In the genomic region with DNA sequence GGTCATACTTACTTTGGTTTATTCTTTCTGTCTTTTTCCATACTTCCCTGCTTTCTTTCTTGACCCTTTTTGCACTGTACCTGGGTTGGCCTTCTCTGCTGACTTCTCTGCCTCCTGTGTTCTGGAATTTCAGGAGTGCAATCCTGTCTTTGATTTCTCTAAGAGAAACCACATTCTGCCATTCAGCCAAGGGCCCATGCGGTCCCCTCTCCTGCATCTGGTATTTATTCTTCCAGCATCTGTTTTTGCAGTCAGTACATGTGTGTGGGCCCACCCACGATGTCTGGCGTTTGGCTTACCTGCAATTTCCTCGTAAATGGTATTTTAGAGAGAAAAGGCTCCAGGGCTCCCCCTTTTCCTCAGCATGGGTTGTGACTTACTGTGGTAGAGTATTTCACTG, we compare ENCODE assay signal across 20 mouse cellular contexts. TPM values are rescaled to one million over a fixed set of nuclear protein-coding genes. Genes with fewer than 3 reads are reported as not detected.
DNase-seq lines count a peak whose midpoint lies in the region; ATAC-seq lines count a peak whose summit lies in the region.
"Had no signal": no experiment of that assay in that cellular context is flagged by ENCODE, and none has a peak within 500 bp of the region (broad histone marks: within the 10 kb centered on the region; RNA-seq: fewer than 3 reads in every experiment).

No protein-coding gene starts in this region.

- peaks cover 27% of the 10 kb centered on the region for H3K27me3 ChIP-seq in embryonic facial prominence, embryonic 10.5 days (replicated peaks; ENCODE audit: low read depth, poor library complexity, severe bottlenecking)
- peaks cover 7% of the 10 kb centered on the region; the same call in 1 of the 2 replicates for H3K27me3 ChIP-seq in limb, embryonic 10.5 days (ENCODE audit: low read depth, poor library complexity, severe bottlenecking)
- H3K27me3 ChIP-seq in neural tube, embryonic 13.5 days, result no peaks in the 10 kb centered on the region
- H3K27me3 ChIP-seq: hindbrain, embryonic 15.5 days had no signal

- DNase-seq in layer of hippocampus, adult 9-11 months, result peak; percentile 24
- no peak for DNase-seq in layer of hippocampus, postnatal 10 days (ENCODE audit: low spot score in 2 of 2)
- DNase-seq in embryonic facial prominence, embryonic 10.5 days (ENCODE audit: low spot score), result peak; percentile 72
- peak; percentile 83 for DNase-seq in limb, embryonic 10.5 days (ENCODE audit: low spot score)
- no peak for DNase-seq in frontal cortex, adult 2 months (ENCODE audit: extremely low spot score in 1 of 2, low spot score in 1 of 2)
- DNase-seq: kidney, adult 18-20 months; kidney, postnatal 36 days; thymus, postnatal 36 days had no signal

- H3K9me3 ChIP-seq in embryonic facial prominence, embryonic 10.5 days, result no peaks in the 10 kb centered on the region
- H3K9me3 ChIP-seq in limb, embryonic 10.5 days (replicated peaks), result no peaks in the 10 kb centered on the region
- H3K9me3 ChIP-seq in neural tube, embryonic 13.5 days, result no peaks in the 10 kb centered on the region
- H3K9me3 ChIP-seq: hindbrain, embryonic 15.5 days; lung, embryonic 15.5 days had no signal

- no peak overlapping the region for H3K9ac ChIP-seq in neural tube, embryonic 13.5 days
- H3K9ac ChIP-seq: hindbrain, embryonic 15.5 days; lung, embryonic 15.5 days had no signal

- H3K4me2 ChIP-seq in neural tube, embryonic 13.5 days, result no peak overlapping the region

- no peaks in the 10 kb centered on the region for H3K36me3 ChIP-seq in embryonic facial prominence, embryonic 10.5 days (replicated peaks)
- no peaks in the 10 kb centered on the region for H3K36me3 ChIP-seq in limb, embryonic 10.5 days
- H3K36me3 ChIP-seq in neural tube, embryonic 13.5 days, result no peaks in the 10 kb centered on the region
- H3K36me3 ChIP-seq: hindbrain, embryonic 15.5 days; lung, embryonic 15.5 days had no signal

- H3K4me3 ChIP-seq in embryonic facial prominence, embryonic 10.5 days, result no peak overlapping the region
- H3K4me3 ChIP-seq in limb, embryonic 10.5 days, result 0 out of 2 replicates have a peak overlapping the region, but pooled peaks have one; percentile 44
- H3K4me3 ChIP-seq in neural tube, embryonic 13.5 days, result no peak overlapping the region
- H3K4me3 ChIP-seq: lung, embryonic 15.5 days had no signal

- H3K4me1 ChIP-seq in embryonic facial prominence, embryonic 10.5 days, result peaks cover 22% of the 10 kb centered on the region
- H3K4me1 ChIP-seq in limb, embryonic 10.5 days, result peaks cover 22% of the 10 kb centered on the region
- H3K4me1 ChIP-seq in neural tube, embryonic 13.5 days (replicated peaks), result peaks cover 38% of the 10 kb centered on the region
- H3K4me1 ChIP-seq: lung, embryonic 15.5 days had no signal

- 43% methylated on average over 4 of the region's 4 CpGs for WGBS in embryonic facial prominence, embryonic 10.5 days
- WGBS in limb, embryonic 10.5 days, result 21% methylated on average over 4 of the region's 4 CpGs
- 18% methylated on average over 4 of the region's 4 CpGs for WGBS in neural tube, embryonic 13.5 days

- no peak overlapping the region for H3K27ac ChIP-seq in embryonic facial prominence, embryonic 10.5 days (replicated peaks)
- H3K27ac ChIP-seq in limb, embryonic 10.5 days, result peak overlapping the region; percentile 65
- H3K27ac ChIP-seq in neural tube, embryonic 13.5 days (replicated peaks), result peak overlapping the region; percentile 18; the same call in 1 of the 2 replicates
- H3K27ac ChIP-seq: hindbrain, embryonic 15.5 days; lung, embryonic 15.5 days had no signal

- no peak for ATAC-seq in neural tube, embryonic 13.5 days (ENCODE audit: low read depth)
- ATAC-seq in megakaryocyte-erythroid progenitor cell, adult 5-6 weeks (replicated peaks; ENCODE audit: low FRiP score, low TSS enrichment, poor library complexity, severe bottlenecking), result no peak

RNA-seq across cellular contexts. Expression of a gene that starts 14.6 kb away (rescaled TPM):
- total RNA-seq in layer of hippocampus, postnatal 10 days (2021), result 1 to 10 TPM; 8.3 to 8.9 TPM
- 9.4 and 9.9 TPM in 2 replicates for polyA plus RNA-seq in embryonic facial prominence, embryonic 10.5 days (2016; fragmentation: Nextera tagmentation; extraction: Ambion mirVana)
- 8.6 and 12.0 TPM in 2 replicates for polyA plus RNA-seq in limb, embryonic 10.5 days (2016; fragmentation: Nextera tagmentation; extraction: Ambion mirVana)
- polyA plus RNA-seq in neural tube, embryonic 13.5 days (2015; fragmentation: Nextera tagmentation; extraction: Ambion mirVana), result 14.8 and 20.1 TPM in 2 replicates
- 2.7 and 8.0 TPM in 2 replicates for total RNA-seq in megakaryocyte-erythroid progenitor cell, adult 5-6 weeks (2014; fragmentation: Nextera tagmentation)
- total RNA-seq in megakaryocyte-erythroid progenitor cell, adult 5-6 weeks (2017), result 0.76 and 1.6 TPM in 2 replicates
- polyA plus RNA-seq in frontal cortex, adult 2 months (2012; rRNA removed), result 14.7 and 15.8 TPM in 2 replicates

RNA-seq across cellular contexts. Expression of a gene that starts 15.8 kb away (rescaled TPM):
- total RNA-seq in layer of hippocampus, postnatal 10 days (2021), result under 1 TPM in 1 of 2 experiments, not detected in 1; 0.25 TPM
- polyA plus RNA-seq in embryonic facial prominence, embryonic 10.5 days (2016; fragmentation: Nextera tagmentation; extraction: Ambion mirVana), result 0.25 TPM in 1 of 2 replicates, not detected in the other
- polyA plus RNA-seq in limb, embryonic 10.5 days (2016; fragmentation: Nextera tagmentation; extraction: Ambion mirVana), result 0.21 and 0.58 TPM in 2 replicates
- 0.15 and 0.52 TPM in 2 replicates for polyA plus RNA-seq in neural tube, embryonic 13.5 days (2015; fragmentation: Nextera tagmentation; extraction: Ambion mirVana)
- not detected in 2 replicates for total RNA-seq in megakaryocyte-erythroid progenitor cell, adult 5-6 weeks (2014; fragmentation: Nextera tagmentation)
- total RNA-seq in megakaryocyte-erythroid progenitor cell, adult 5-6 weeks (2017), result not detected in 2 replicates
- polyA plus RNA-seq in frontal cortex, adult 2 months (2012; rRNA removed), result 0.06 and 0.13 TPM in 2 replicates
- total RNA-seq: common myeloid progenitor, adult 5-6 weeks; ES-E14; granulocyte monocyte progenitor cell, adult 5-6 weeks; liver, adult 2 months; megakaryocyte progenitor cell, adult 5-6 weeks; monocyte, adult 5-6 weeks had no signal
- polyA plus RNA-seq: heart, embryonic 14.5 days; liver, adult 2 months; lung, embryonic 15.5 days; testis, adult 2 months had no signal

RNA-seq across cellular contexts. Expression of a gene that starts 27.8 kb away (rescaled TPM):
- not detected for total RNA-seq in layer of hippocampus, postnatal 10 days (2021)
- not detected in 2 replicates for polyA plus RNA-seq in embryonic facial prominence, embryonic 10.5 days (2016; fragmentation: Nextera tagmentation; extraction: Ambion mirVana)
- polyA plus RNA-seq in limb, embryonic 10.5 days (2016; fragmentation: Nextera tagmentation; extraction: Ambion mirVana), result 0.11 TPM in 1 of 2 replicates, not detected in the other
- not detected in 2 replicates for polyA plus RNA-seq in neural tube, embryonic 13.5 days (2015; fragmentation: Nextera tagmentation; extraction: Ambion mirVana)
- not detected in 2 replicates for total RNA-seq in megakaryocyte-erythroid progenitor cell, adult 5-6 weeks (2014; fragmentation: Nextera tagmentation)
- total RNA-seq in megakaryocyte-erythroid progenitor cell, adult 5-6 weeks (2017), result not detected in 2 replicates
- 0.28 and 0.44 TPM in 2 replicates for polyA plus RNA-seq in frontal cortex, adult 2 months (2012; rRNA removed)
- total RNA-seq: common myeloid progenitor, adult 5-6 weeks; ES-E14; megakaryocyte progenitor cell, adult 5-6 weeks had no signal
- polyA plus RNA-seq: hindbrain, embryonic 15.5 days; testis, adult 2 months had no signal

Comparison
In these comparisons a context has a peak if more than half of its experiments do, and no peak if none do; other contexts are left out.
1. DNase-seq: peak in layer of hippocampus, adult 9-11 months (single experiment), embryonic facial prominence, embryonic 10.5 days (single experiment) and limb, embryonic 10.5 days (single experiment); none in layer of hippocampus, postnatal 10 days (0 of 2) and frontal cortex, adult 2 months (0 of 2).